Mouse (Mus musculus): Measurements from ENCODE around the gene Gprasp1.

DNA sequence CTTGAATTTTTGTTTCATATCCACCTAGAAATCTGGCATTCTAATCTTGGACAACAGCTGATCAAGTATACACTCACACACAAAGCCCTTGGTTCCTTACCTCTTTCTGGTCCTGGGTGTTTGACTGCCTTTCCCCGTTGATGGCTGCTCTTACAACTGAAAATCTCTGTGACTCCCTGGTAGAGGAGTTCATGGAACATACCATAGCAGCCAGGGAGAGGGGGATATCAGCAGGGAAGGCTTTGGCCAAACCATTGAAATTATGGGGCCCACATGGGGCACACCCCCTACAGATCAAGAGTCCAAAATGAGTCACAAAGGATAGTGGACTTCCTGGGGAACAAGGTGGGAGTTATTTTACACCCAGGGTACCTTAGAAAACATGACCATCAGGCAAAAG is 48.9 kb upstream of the Gprasp1 start, which contains the start of gene Tcp11x2:
- TF ChIP-seq CTCF (IDR thresholded peaks at IDR 0.05), result no peak
- no peak for TF ChIP-seq EP300 (IDR thresholded peaks at IDR 0.05)
